Mouse (Mus musculus) olfactory bulb, adult 2 months (tissue): ENCODE results near the gene Chrna9.

Experiments
- CTCF ChIP-seq: fragments of 200-500 bp; IDR thresholded peaks from 2 replicates; pipeline ENCODE4 v1.5.1; 2012; ENCODE audit warnings: low read depth, mild to moderate bottlenecking, low read length, moderate library complexity; ENCODE audit not compliant: insufficient read depth
- POLR2A ChIP-seq: fragments of 200-500 bp; IDR thresholded peaks from 2 replicates; pipeline ENCODE4 v1.6.1; 2012; ENCODE audit warnings: mild to moderate bottlenecking, low read depth, low read length, moderate library complexity; ENCODE audit not compliant: insufficient read depth

DNA sequence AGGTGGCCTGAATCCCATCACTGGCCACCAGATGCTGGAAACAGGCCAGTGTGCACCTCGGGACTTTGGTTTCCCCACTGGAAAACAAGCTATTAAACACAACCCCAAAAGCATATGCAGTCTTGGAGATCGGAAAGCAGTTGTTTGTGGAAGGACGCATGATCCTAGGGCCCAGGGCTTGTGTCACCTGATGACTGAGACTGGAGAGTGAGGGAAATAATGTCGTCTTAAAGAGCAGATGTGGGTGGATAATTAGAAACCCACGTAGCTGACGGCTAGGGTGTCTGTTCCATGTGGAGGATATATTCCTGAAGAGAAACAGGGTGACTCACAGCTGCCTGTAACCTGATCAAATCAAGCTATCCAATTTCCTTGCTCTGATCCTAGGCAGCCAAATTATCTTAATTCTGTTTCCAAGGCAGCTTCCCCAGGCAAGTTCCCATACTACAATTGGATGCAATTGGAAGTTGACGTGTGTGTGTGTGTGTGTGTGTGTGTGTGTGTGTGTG is 31.1 kb downstream of the Chrna9 start:
- TF ChIP-seq CTCF (no peak), POLR2A (no peak)
